Mouse (Mus musculus) forebrain, embryonic 11.5 days (tissue): ENCODE data around the gene Ppp1ca. TPM values are rescaled to one million over a fixed set of nuclear protein-coding genes. Genes with fewer than 3 reads are reported as not detected.

Experiments used
- ATAC-seq: fragments of 200-750 bp; cut with Nextera tagmentation; replicated peaks from 2 replicates; pipeline ENCODE4 v1.8.0; 2017; ENCODE audit warnings: moderate TSS enrichment; ENCODE audit not compliant: low FRiP score
- DNase-seq: peaks from one replicate; pipeline ENCODE4 v3.0.0-alpha.2; 2017; ENCODE audit warnings: low spot score
- H3K27ac ChIP-seq: fragments of 300-500 bp; sonication (generic); 2 replicates; pipeline ENCODE4 v1.5.1; 2014; ENCODE audit warnings: low read depth, low read length
- H3K27me3 ChIP-seq: fragments of 300-500 bp; sonication (generic); 2 replicates; pipeline ENCODE4 v1.6.1; 2014; ENCODE audit warnings: mild to moderate bottlenecking, low read length, mixed read lengths; ENCODE audit not compliant: control insufficient read depth, insufficient read depth
- H3K36me3 ChIP-seq: fragments of 300-500 bp; sonication (generic); 2 replicates; pipeline ENCODE4 v1.6.1; 2014; ENCODE audit warnings: mild to moderate bottlenecking, low read length, moderate library complexity, mixed read lengths; ENCODE audit not compliant: control insufficient read depth, insufficient read depth
- H3K4me1 ChIP-seq: fragments of 300-500 bp; sonication (generic); replicated peaks from 2 replicates; pipeline ENCODE4 v1.6.1; 2014; ENCODE audit warnings: low read length, mixed read lengths; ENCODE audit not compliant: control insufficient read depth, insufficient read depth
- H3K4me2 ChIP-seq: fragments of 300-500 bp; sonication (generic); 2 replicates; pipeline ENCODE4 v1.6.1; 2014; ENCODE audit warnings: low read depth, mild to moderate bottlenecking, low read length, moderate library complexity, mixed read lengths; ENCODE audit not compliant: severe bottlenecking
- H3K4me3 ChIP-seq: fragments of 300-500 bp; sonication (generic); 2 replicates; pipeline ENCODE4 v1.5.1; 2014; ENCODE audit warnings: low read depth, low read length
- H3K9ac ChIP-seq: fragments of 300-500 bp; sonication (generic); 2 replicates; pipeline ENCODE4 v1.6.1; 2014; ENCODE audit warnings: low read length
- H3K9me3 ChIP-seq: fragments of 300-500 bp; sonication (generic); 2 replicates; pipeline ENCODE4 v1.6.1; 2016; ENCODE audit warnings: low read length, mixed read lengths; ENCODE audit not compliant: control insufficient read depth
- WGBS: fragments of 180-500 bp; shearing (Covaris S2); extraction: QIAGEN DNeasy Blood & Tissue Kit; methylation state at CpG from one replicate; pipeline ENCODE4 v1.1.7; 2014; 5-methylcytosine and 5-hydroxymethylcytosine counted together
- microRNA-seq: library from miRNA; unstranded; fragments of <30 nt; microRNA quantifications from one replicate; pipeline ENCODE4, GENCODE M21; 2016; ENCODE audit not compliant: insufficient number of aligned reads
- polyA plus RNA-seq: library from polyadenylated mRNA; unstranded; fragments of >200 nt; fragmentation: Nextera tagmentation; extraction: Ambion mirVana; gene quantifications from 2 replicates; pipeline ENCODE4 v1.2.1, GENCODE M21; 2014

Ppp1ca gene
- polyA plus RNA-seq, 1 experiment from 2014 or later = 856 TPM

GRCm38 (mm10) chr19:4240247-4240668 lies 48.4 kb downstream of the Ppp1ca start:
- ATAC-seq (no peak), DNase-seq (no peak)
- Histone ChIP-seq H3K36me3 (no peaks in the 10 kb centered on the region), H3K27ac (no peak overlapping the region), H3K4me3 (no peak overlapping the region), H3K27me3 (no peaks in the 10 kb centered on the region), H3K4me2 (no peak overlapping the region), H3K9me3 (no peaks in the 10 kb centered on the region), H3K4me1 (no peaks in the 10 kb centered on the region), H3K9ac (no peak overlapping the region)
- WGBS = 74% methylated on average over 8 of the region's 8 CpGs

DNA sequence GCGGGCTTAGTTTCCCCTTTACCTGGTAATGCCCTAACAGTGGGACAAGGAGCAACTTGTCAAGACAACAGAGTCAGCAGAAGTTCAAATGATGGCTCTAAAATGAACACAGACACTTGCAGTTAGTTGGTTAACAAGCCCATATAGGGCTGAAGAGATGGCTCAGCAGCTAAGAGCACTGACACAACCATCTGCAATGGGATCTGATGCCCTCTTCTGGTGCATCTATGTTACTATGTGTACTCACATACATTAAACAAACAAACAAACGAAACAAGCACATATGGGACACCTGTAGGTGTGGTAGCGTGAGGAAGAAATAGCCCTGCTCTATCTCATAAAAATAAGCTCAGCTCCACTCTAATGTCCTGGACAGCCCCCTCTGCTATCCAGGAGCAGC lies 50.6 kb downstream of the Ppp1ca start:
- no peak for ATAC-seq
- Histone ChIP-seq H3K27ac (no peak overlapping the region), H3K4me3 (no peak overlapping the region), H3K27me3 (no peaks in the 10 kb centered on the region), H3K9me3 (no peaks in the 10 kb centered on the region), H3K9ac (no peak overlapping the region), H3K4me2 (no peak overlapping the region), H3K36me3 (no peaks in the 10 kb centered on the region), H3K4me1 (no peaks in the 10 kb centered on the region)
- no peak for DNase-seq
- WGBS = 71% methylated on average over 3 of the region's 3 CpGs

DNA sequence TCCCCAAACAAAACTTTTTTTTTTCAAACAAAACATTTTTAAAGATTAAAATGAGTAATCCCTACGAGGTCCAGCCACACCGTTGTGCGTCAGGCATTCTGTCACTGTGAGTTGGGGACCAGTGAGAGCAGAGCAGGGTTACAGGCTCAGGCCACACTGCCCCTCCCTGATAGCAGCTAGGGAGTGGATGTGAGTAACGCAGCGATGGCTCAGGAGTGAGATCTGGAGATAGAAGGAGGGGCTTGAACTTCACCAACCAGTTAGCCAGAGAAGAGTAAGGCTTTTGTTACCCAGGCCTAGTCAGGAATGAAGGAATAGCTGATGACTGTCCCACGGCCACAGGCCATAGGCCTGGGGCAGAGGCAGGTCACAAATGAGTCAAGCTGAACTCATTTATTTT lies 52.9 kb downstream of the Ppp1ca start:
- Histone ChIP-seq H3K4me1 (no peaks in the 10 kb centered on the region), H3K9ac (no peak overlapping the region), H3K4me2 (no peak overlapping the region), H3K36me3 (no peaks in the 10 kb centered on the region), H3K9me3 (no peaks in the 10 kb centered on the region), H3K27me3 (no peaks in the 10 kb centered on the region), H3K4me3 (no peak overlapping the region), H3K27ac (no peak overlapping the region)
- 81% methylated on average over 6 of the region's 6 CpGs for WGBS
- DNase-seq (no peak), ATAC-seq (no peak)

Small RNA genes within 50 kb of the gene (microRNA-seq; reads per million reads assigned to microRNA genes)
- not detected for gene Gm26115

Other genes with a start within 250 kb of the Ppp1ca start
- not detected in 2 replicates for gene Aldh3b3, start 233.4 kb upstream of the Ppp1ca start, polyA plus RNA-seq
- 0.73 and 1.0 TPM in 2 replicates for gene Aldh3b2, start 219.7 kb upstream of the Ppp1ca start, polyA plus RNA-seq
- 1.7 and 2.3 TPM in 2 replicates for gene Acy3, start 205.5 kb upstream of the Ppp1ca start, polyA plus RNA-seq
- gene Tbx10, start 199.3 kb upstream of the Ppp1ca start, polyA plus RNA-seq = not detected in 2 replicates
- gene Nudt8, start 191.5 kb upstream of the Ppp1ca start, polyA plus RNA-seq = 21.2 and 21.9 TPM in 2 replicates
- 3.0 TPM in 2 replicates for gene Gm49405, start 191.4 kb upstream of the Ppp1ca start, polyA plus RNA-seq
- gene Doc2g, start 188.8 kb upstream of the Ppp1ca start, polyA plus RNA-seq = 3.8 and 4.2 TPM in 2 replicates
- 174 and 198 TPM in 2 replicates for gene Ndufv1, start 179.3 kb upstream of the Ppp1ca start, polyA plus RNA-seq
- gene Gstp1, start 154.1 kb upstream of the Ppp1ca start, polyA plus RNA-seq = 347 and 365 TPM in 2 replicates
- gene Gstp2, start 146.0 kb upstream of the Ppp1ca start, polyA plus RNA-seq = 1.4 and 1.8 TPM in 2 replicates
- gene Gstp3, start 132.5 kb upstream of the Ppp1ca start, polyA plus RNA-seq = not detected in 2 replicates
- gene Cabp2, start 110.5 kb upstream of the Ppp1ca start, polyA plus RNA-seq = not detected in 2 replicates
- 73.6 and 83.9 TPM in 2 replicates for gene Cdk2ap2, start 94.9 kb upstream of the Ppp1ca start, polyA plus RNA-seq
- gene Pitpnm1, start 92.1 kb upstream of the Ppp1ca start, polyA plus RNA-seq = 13.9 and 18.0 TPM in 2 replicates
- 52.3 and 59.0 TPM in 2 replicates for gene Aip, start 66.2 kb upstream of the Ppp1ca start, polyA plus RNA-seq
- not detected in 2 replicates for gene Gpr152, start 52.3 kb upstream of the Ppp1ca start, polyA plus RNA-seq
- not detected in 2 replicates for gene Cabp4, start 48.0 kb upstream of the Ppp1ca start, polyA plus RNA-seq
- 119 and 128 TPM in 2 replicates for gene Coro1b, start 43.4 kb upstream of the Ppp1ca start, polyA plus RNA-seq
- gene Ptprcap, start 38.5 kb upstream of the Ppp1ca start, polyA plus RNA-seq = 0.52 and 0.96 TPM in 2 replicates
- 50.1 and 55.8 TPM in 2 replicates for gene Rps6kb2, start 28.7 kb upstream of the Ppp1ca start, polyA plus RNA-seq
- gene Carns1, start 16.6 kb upstream of the Ppp1ca start, polyA plus RNA-seq = 3.1 and 3.2 TPM in 2 replicates
- gene Tbc1d10c, start 781 bp upstream of the Ppp1ca start, polyA plus RNA-seq = 0.43 and 1.3 TPM in 2 replicates
- 49.9 and 52.6 TPM in 2 replicates for gene Rad9a, start 9.6 kb downstream of the Ppp1ca start, polyA plus RNA-seq
- 1.0 and 1.8 TPM in 2 replicates for gene Clcf1, start 22.2 kb downstream of the Ppp1ca start, polyA plus RNA-seq
- gene AC109138.7, start 22.3 kb downstream of the Ppp1ca start, polyA plus RNA-seq = not detected in 2 replicates
- gene Pold4, start 39.8 kb downstream of the Ppp1ca start, polyA plus RNA-seq = 8.0 and 8.8 TPM in 2 replicates
- gene Ssh3, start 77.1 kb downstream of the Ppp1ca start, polyA plus RNA-seq = 3.3 and 4.2 TPM in 2 replicates
- 9.5 and 12.1 TPM in 2 replicates for gene Ankrd13d, start 91.1 kb downstream of the Ppp1ca start, polyA plus RNA-seq
- 18.1 and 19.7 TPM in 2 replicates for gene Grk2, start 114.2 kb downstream of the Ppp1ca start, polyA plus RNA-seq
- gene Kdm2a, start 206.2 kb downstream of the Ppp1ca start, polyA plus RNA-seq = 57.9 and 60.8 TPM in 2 replicates
- gene Rhod, start 247.4 kb downstream of the Ppp1ca start, polyA plus RNA-seq = 10.9 and 13.4 TPM in 2 replicates